Mouse (Mus musculus) heart, embryonic 13.5 days (tissue): ENCODE results near the gene Mmp24. TPM values are rescaled to one million over a fixed set of nuclear protein-coding genes. Genes with fewer than 3 reads are reported as not detected.
"Not testable (repeated sequence)": the region's sequence is repeated elsewhere in the genome, so short reads cannot be mapped to it uniquely, and the experiment has no call there.

Experiments
- ATAC-seq: fragments of 200-750 bp; cut with Nextera tagmentation; 2 replicates; pipeline ENCODE4 v1.8.0; 2017; ENCODE audit warnings: moderate TSS enrichment; ENCODE audit not compliant: insufficient number of reproducible peaks, low FRiP score, low TSS enrichment; ENCODE audit errors: extremely low read depth
- H3K27ac ChIP-seq: fragments of 300-500 bp; sonication (generic); replicated peaks from 2 replicates; pipeline ENCODE4 v1.5.1; 2015; ENCODE audit warnings: moderate library complexity, mild to moderate bottlenecking, inconsistent platforms
- H3K27me3 ChIP-seq: fragments of 300-500 bp; sonication (generic); replicated peaks from 2 replicates; pipeline ENCODE4 v1.6.1; 2015; ENCODE audit warnings: mild to moderate bottlenecking, inconsistent platforms
- H3K36me3 ChIP-seq: fragments of 300-500 bp; sonication (generic); 2 replicates; pipeline ENCODE4 v1.6.1; 2015; ENCODE audit warnings: mild to moderate bottlenecking, inconsistent platforms
- H3K4me1 ChIP-seq: fragments of 300-500 bp; sonication (generic); 2 replicates; pipeline ENCODE4 v1.6.1; 2015; ENCODE audit warnings: inconsistent platforms
- H3K4me2 ChIP-seq: fragments of 300-500 bp; sonication (generic); 2 replicates; pipeline ENCODE4 v1.6.1; 2015; ENCODE audit warnings: inconsistent platforms, mild to moderate bottlenecking, moderate library complexity
- H3K4me3 ChIP-seq: fragments of 300-500 bp; sonication (generic); 2 replicates; pipeline ENCODE4 v1.5.1; 2015; ENCODE audit warnings: moderate library complexity, mild to moderate bottlenecking, inconsistent platforms
- H3K9ac ChIP-seq: fragments of 300-500 bp; sonication (generic); 2 replicates; pipeline ENCODE4 v1.6.1; 2015; ENCODE audit warnings: inconsistent platforms, mild to moderate bottlenecking, moderate library complexity
- H3K9me3 ChIP-seq: fragments of 300-500 bp; sonication (generic); 2 replicates; pipeline ENCODE4 v1.6.1; 2016; ENCODE audit warnings: inconsistent platforms
- WGBS: fragments of 180-500 bp; shearing (Covaris S2); methylation state at CpG from one replicate; pipeline ENCODE4 v1.1.7; 2015; ENCODE audit warnings: mixed read lengths; 5-methylcytosine and 5-hydroxymethylcytosine counted together
- polyA plus RNA-seq: library from polyadenylated mRNA; unstranded; fragments of >200 nt; fragmentation: Nextera tagmentation; extraction: Ambion mirVana; gene quantifications from 2 replicates; pipeline ENCODE4 v1.2.1, GENCODE M21; 2015

The Mmp24 gene
- polyA plus RNA-seq, 1 experiment from 2014 or later, result 0.04 TPM

GRCm38 (mm10) chr2:155832087-155832486 is 56.9 kb downstream of the Mmp24 start:
- peaks cover 25% of the 10 kb centered on the region for H3K27me3 ChIP-seq
- H3K27ac ChIP-seq, H3K4me2 ChIP-seq, ATAC-seq, H3K4me1 ChIP-seq, H3K9ac ChIP-seq, H3K4me3 ChIP-seq, H3K36me3 ChIP-seq, H3K9me3 ChIP-seq: not testable (repeated sequence)
- 57% methylated on average over 1 of the region's 1 CpGs for WGBS

DNA sequence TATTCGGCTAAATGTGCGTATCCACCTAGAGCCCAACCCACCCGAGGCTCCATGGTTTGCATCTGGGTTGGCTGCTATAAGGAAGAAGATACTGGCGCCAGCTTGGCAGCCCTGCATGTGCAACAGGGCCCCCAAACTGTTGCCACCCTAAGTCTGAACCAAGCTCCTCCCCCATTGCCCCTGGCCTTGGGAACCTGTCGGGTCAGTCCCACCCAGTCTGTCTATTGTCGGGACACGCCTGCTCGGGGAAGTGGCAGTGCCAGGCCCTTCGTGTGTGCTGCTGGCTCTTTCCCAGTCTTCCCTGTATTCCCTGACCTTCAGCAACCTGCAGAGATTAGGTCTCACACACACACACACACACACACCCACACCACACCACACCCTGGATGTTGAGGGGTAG is 59.6 kb downstream of the Mmp24 start, which contains the start of gene Fam83c:
TSS of gene Fam83c (minus strand) at position 123 of the 400 bp plus-strand sequence.
- H3K27ac ChIP-seq, result no peak within 1 kb of the TSS
- H3K4me2 ChIP-seq, result no peak within 1 kb of the TSS
- no peak within 1 kb of the TSS for H3K9ac ChIP-seq
- no peaks in the 10 kb centered on the region for H3K4me1 ChIP-seq
- peaks cover 25% of the 10 kb centered on the region for H3K27me3 ChIP-seq
- ATAC-seq, result no peak
- WGBS, result 58% methylated on average over 9 of the region's 9 CpGs
- no peaks in the 10 kb centered on the region for H3K36me3 ChIP-seq
- no peaks in the 10 kb centered on the region for H3K9me3 ChIP-seq
- no peak within 1 kb of the TSS for H3K4me3 ChIP-seq

- Histone ChIP-seq H3K27ac (no peak overlapping the region), H3K36me3 (no peaks in the 10 kb centered on the region), H3K9me3 (no peaks in the 10 kb centered on the region), H3K27me3 (peaks cover 19% of the 10 kb centered on the region), H3K4me1 (no peaks in the 10 kb centered on the region), H3K4me2 (no peak overlapping the region), H3K9ac (no peak overlapping the region), H3K4me3 (no peak overlapping the region)
- 44% methylated on average over 3 of the region's 3 CpGs for whole genome bisulfite sequencing
- no peak for ATAC-seq
These were observed 62.8 kb downstream of the Mmp24 start for GRCm38 (mm10) chr2:155837961-155838360.

- Histone ChIP-seq H3K4me1 (no peaks in the 10 kb centered on the region), H3K4me2 (no peak overlapping the region), H3K36me3 (no peaks in the 10 kb centered on the region), H3K27ac (no peak overlapping the region), H3K4me3 (no peak overlapping the region), H3K9ac (no peak overlapping the region), H3K9me3 (no peaks in the 10 kb centered on the region), H3K27me3 (peaks cover 15% of the 10 kb centered on the region)
- ATAC-seq, result no peak
- 77% methylated on average over 4 of the region's 4 CpGs for WGBS
These were observed 63.8 kb downstream of the Mmp24 start for GRCm38 (mm10) chr2:155838961-155839360.

DNA sequence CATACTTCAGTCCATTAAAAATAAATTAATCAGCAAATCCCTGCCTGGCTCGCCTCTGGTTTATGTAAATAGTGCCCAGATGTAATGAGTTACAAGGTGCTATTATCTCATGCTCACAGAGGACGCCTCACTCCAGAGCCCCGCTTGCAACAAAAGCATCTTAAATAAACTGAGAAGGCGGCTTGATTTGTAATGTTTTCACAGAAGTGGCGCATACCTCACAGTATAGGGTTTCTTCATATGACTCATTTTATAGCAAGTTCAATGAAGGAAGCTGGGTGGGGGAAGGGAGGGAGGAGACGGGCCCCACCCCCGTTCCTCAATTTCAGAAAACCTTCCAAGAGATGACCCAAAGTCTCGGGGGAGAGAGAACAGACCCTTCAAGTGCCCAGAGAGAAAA is 71.8 kb downstream of the Mmp24 start:
- Histone ChIP-seq H3K27ac (no peak overlapping the region), H3K4me1 (no peaks in the 10 kb centered on the region), H3K4me3 (no peak overlapping the region), H3K36me3 (peaks cover 71% of the 10 kb centered on the region), H3K4me2 (no peak overlapping the region), H3K27me3 (no peaks in the 10 kb centered on the region), H3K9ac (no peak overlapping the region), H3K9me3 (no peaks in the 10 kb centered on the region)
- 80% methylated on average over 8 of the region's 8 CpGs for WGBS
- ATAC-seq, result no peak

DNA sequence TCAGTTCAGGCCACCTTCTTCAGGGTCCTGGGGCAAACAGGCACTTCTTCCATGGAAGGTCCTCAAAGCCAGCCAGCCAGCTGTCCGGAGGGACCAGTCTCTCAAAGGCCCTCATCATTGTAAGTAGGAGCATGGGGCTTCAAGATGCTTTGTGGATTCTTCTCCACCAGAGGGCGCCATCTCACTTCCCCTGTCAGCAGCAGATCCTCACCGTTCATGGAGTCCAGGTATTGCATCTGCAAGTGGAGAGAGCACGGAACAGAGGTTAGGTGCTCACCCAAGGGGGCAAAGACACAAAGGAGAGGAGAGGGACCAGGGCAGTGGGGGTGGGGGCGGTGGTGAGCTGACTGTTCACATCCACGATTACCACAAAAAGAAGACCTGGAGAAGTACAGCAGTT is 73.1 kb downstream of the Mmp24 start:
- 34% methylated on average over 6 of the region's 6 CpGs for WGBS
- no peak for ATAC-seq

DNA sequence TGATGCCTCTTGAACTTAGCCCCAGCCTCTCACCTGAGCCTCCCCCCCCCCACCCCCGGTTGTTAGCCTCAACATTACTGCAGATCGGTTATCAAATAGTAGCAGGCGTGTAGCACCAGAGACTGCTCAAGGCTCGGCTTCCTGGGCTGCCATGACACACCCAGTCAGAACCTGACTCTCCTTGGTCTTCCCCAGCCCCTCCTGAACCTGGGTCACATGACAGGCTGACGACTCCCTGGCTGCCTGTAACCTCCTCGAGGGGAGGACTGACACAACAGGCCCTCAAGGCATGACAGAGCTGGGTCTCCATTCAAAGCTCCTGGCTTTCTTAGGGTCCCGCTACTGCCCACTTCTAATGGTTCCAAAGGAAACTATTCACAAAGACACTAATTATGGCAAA is 74.3 kb downstream of the Mmp24 start:
- no peak for ATAC-seq

More for the DNA sequence above, 73.1 kb downstream of the Mmp24 start:
- Histone ChIP-seq H3K9me3 (no peaks in the 10 kb centered on the region), H3K36me3 (peaks cover 85% of the 10 kb centered on the region), H3K4me1 (no peaks in the 10 kb centered on the region), H3K27me3 (no peaks in the 10 kb centered on the region), H3K4me2 (no peak overlapping the region), H3K27ac (no peak overlapping the region), H3K9ac (no peak overlapping the region), H3K4me3 (no peak overlapping the region)

GRCm38 (mm10) chr2:155850120-155850519 is 75.0 kb downstream of the Mmp24 start:
- no peak for ATAC-seq
- peaks cover 92% of the 10 kb centered on the region for H3K36me3 ChIP-seq

More for the DNA sequence above, 74.3 kb downstream of the Mmp24 start:
- Histone ChIP-seq H3K36me3 (peaks cover 94% of the 10 kb centered on the region), H3K9me3 (no peaks in the 10 kb centered on the region), H3K4me2 (no peak overlapping the region), H3K27ac (no peak overlapping the region), H3K4me1 (no peaks in the 10 kb centered on the region), H3K4me3 (no peak overlapping the region), H3K9ac (no peak overlapping the region), H3K27me3 (no peaks in the 10 kb centered on the region)
- 54% methylated on average over 7 of the region's 7 CpGs for WGBS

GRCm38 (mm10) chr2:155852536-155852935 is 77.4 kb downstream of the Mmp24 start:
- H3K36me3 ChIP-seq, result peaks cover 90% of the 10 kb centered on the region
- no peak overlapping the region for H3K4me2 ChIP-seq
- H3K27ac ChIP-seq, result no peak overlapping the region
- no peak overlapping the region for H3K9ac ChIP-seq
- no peaks in the 10 kb centered on the region for H3K9me3 ChIP-seq
- H3K4me3 ChIP-seq, result no peak overlapping the region
- no peak for ATAC-seq
- H3K27me3 ChIP-seq, result no peaks in the 10 kb centered on the region
- 84% methylated on average over 5 of the region's 5 CpGs for WGBS
- no peaks in the 10 kb centered on the region for H3K4me1 ChIP-seq

More at GRCm38 (mm10) chr2:155850120-155850519, 75.0 kb downstream of the Mmp24 start:
- H3K27me3 ChIP-seq, result no peaks in the 10 kb centered on the region
- no peak overlapping the region for H3K4me3 ChIP-seq
- H3K4me2 ChIP-seq, result no peak overlapping the region
- H3K9ac ChIP-seq, result no peak overlapping the region
- H3K9me3 ChIP-seq, result no peaks in the 10 kb centered on the region
- 82% methylated on average over 7 of the region's 7 CpGs for WGBS
- no peak overlapping the region for H3K27ac ChIP-seq
- no peaks in the 10 kb centered on the region for H3K4me1 ChIP-seq

DNA sequence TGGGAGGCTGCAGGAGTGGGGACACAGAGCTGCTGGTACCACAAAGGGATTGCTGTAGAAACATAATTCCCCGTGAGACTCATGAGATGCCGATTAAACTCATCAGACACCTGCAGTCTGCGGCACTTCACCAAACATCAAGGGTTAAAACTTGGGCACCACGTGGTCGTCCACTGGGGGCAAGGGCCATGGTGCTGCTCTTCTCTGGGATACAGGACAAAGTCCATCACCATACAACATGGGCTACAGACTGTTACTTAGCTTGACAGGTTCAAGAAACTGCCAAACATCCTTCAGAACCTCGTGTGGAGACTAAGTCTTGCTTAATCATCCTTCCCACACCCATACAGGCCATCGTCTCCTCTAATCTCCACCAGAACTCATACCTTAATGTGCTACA is 85.0 kb downstream of the Mmp24 start:
- 76% methylated on average over 7 of the region's 7 CpGs for WGBS
- H3K4me2 ChIP-seq, result no peak overlapping the region
- ATAC-seq, result no peak
- H3K9ac ChIP-seq, result no peak overlapping the region
- peaks cover 47% of the 10 kb centered on the region for H3K36me3 ChIP-seq
- H3K4me1 ChIP-seq, result no peaks in the 10 kb centered on the region
- H3K9me3 ChIP-seq, result no peaks in the 10 kb centered on the region
- H3K27me3 ChIP-seq, result no peaks in the 10 kb centered on the region
- H3K27ac ChIP-seq, result no peak overlapping the region
- no peak overlapping the region for H3K4me3 ChIP-seq

GRCm38 (mm10) chr2:155861581-155861980 is 86.4 kb downstream of the Mmp24 start:
- H3K9me3 ChIP-seq, result no peaks in the 10 kb centered on the region
- no peak overlapping the region for H3K4me3 ChIP-seq
- H3K9ac ChIP-seq, result no peak overlapping the region
- no peaks in the 10 kb centered on the region for H3K27me3 ChIP-seq
- WGBS, result 81% methylated on average over 6 of the region's 6 CpGs
- H3K4me1 ChIP-seq, result no peaks in the 10 kb centered on the region; the same call in 1 of the 2 replicates
- H3K36me3 ChIP-seq, result peaks cover 36% of the 10 kb centered on the region
- ATAC-seq, result no peak
- no peak overlapping the region for H3K27ac ChIP-seq
- H3K4me2 ChIP-seq, result no peak overlapping the region

DNA sequence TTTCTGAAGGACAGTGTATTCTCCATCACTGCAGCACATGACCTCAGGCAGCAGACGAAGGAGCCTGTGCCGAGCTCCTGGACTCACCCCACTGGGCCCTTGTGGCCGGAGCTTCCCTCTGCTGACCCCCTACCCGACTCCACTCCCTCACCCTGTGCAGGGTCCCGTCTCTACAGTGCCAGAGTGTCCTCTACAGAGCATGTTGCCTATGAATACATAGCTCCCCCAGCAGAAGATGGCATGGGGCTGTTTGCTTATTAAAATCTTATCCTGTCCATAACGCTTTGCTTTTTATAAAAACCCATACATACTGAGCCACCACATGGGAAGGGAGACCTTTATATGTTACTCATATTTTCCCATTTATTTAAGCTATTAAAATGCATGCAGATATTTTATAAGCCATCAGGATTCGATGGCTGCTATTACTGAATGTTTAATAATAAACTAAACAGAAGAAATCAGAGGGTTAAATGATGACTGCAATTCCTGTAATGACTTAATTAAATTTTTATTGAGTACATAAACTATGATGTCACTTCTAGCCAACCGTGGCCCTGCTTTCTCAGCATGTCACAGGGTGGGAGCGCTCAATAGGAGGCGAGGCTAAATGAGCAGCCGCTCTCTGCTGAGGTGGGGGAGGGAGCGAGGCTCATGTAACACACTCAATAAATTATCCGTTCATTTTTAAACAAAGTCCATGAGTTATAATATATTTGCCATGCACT is 87.6 kb downstream of the Mmp24 start:
- Histone ChIP-seq H3K9ac (no peak overlapping the region), H3K4me1 (no peaks in the 10 kb centered on the region; the same call in 1 of the 2 replicates), H3K4me2 (no peak overlapping the region), H3K9me3 (no peaks in the 10 kb centered on the region), H3K27me3 (no peaks in the 10 kb centered on the region), H3K27ac (no peak overlapping the region), H3K4me3 (no peak overlapping the region), H3K36me3 (peaks cover 37% of the 10 kb centered on the region)
- WGBS, result 86% methylated on average over 13 of the region's 13 CpGs
- ATAC-seq, result no peak
